8 mouse cellular contexts compared by ENCODE assay signal in the genomic region with DNA sequence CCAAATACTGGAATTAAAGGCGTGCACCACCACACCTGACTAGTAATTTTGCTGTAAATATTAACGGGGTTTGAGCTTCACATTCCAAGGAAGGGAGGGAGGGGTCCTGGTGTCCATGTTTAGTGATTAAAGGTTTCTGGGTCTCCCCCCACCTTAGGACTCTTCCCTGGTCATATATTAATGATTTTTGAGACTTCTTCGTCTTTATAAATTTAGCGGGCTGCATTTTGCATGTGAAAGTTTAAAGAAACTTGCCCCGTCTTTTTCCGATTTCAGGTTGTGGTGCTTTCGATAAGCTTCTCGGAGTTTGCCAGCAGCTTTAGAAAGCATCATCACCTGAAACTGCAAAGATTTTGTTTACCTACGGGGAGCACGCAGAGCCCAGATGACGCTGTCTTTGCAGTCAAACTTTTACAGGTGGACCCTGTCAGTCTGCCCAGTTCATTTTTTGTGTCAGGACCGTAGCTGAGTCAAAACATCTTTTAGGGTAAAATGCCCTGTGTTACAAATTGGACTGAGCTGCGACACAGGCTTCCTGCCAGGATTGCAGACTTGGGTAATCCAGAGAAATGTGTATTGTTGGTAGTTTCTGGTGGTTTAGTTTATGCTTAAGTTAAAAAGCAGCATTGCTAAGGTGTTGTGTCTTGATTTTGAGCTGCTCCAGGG. TPM values are rescaled to one million over a fixed set of nuclear protein-coding genes. Genes with fewer than 3 reads are reported as not detected.
DNase-seq lines count a peak whose midpoint lies in the region; ATAC-seq and TF ChIP-seq lines count a peak whose summit lies in the region.

No protein-coding gene starts in this region.

- peak overlapping the region; percentile 51 for H3K4me3 ChIP-seq in heart, adult 2 months
- H3K4me3 ChIP-seq in CH12.LX (replicated peaks in 1 of 3; ENCODE audit: low read depth in 2 of 3, low read length in 2 of 3, poor library complexity in 1 of 3) = peak overlapping the region in 2 of 3 experiments; percentile 48 to 61
- H3K4me3 ChIP-seq in forebrain, embryonic 12.5 days (replicated peaks) = peak overlapping the region; percentile 33
- H3K4me3 ChIP-seq in olfactory bulb, adult 2 months (ENCODE audit: insufficient read depth, low read depth, low read length) = peak overlapping the region; percentile 57

- H3K36me3 ChIP-seq in heart, adult 2 months (ENCODE audit: control insufficient read depth, insufficient read depth, low read length) = peaks cover 36% of the 10 kb centered on the region
- H3K36me3 ChIP-seq in CH12.LX (replicated peaks in 1 of 2; ENCODE audit: control insufficient read depth in 1 of 2, insufficient read depth in 1 of 2, low read length in 1 of 2) = peaks cover 9 to 40% of the 10 kb centered on the region in 2 experiments
- H3K36me3 ChIP-seq in forebrain, embryonic 12.5 days (replicated peaks) = peaks cover 29% of the 10 kb centered on the region

- no peak for TF ChIP-seq EP300 in heart, adult 2 months (IDR thresholded peaks at IDR 0.05; ENCODE audit: insufficient read depth, low read depth, low read length)
- no peak for TF ChIP-seq EP300 in CH12.LX (IDR thresholded peaks at IDR 0.05; ENCODE audit: low read length)

- no peaks in the 10 kb centered on the region for H3K9me3 ChIP-seq in CH12.LX (replicated peaks; ENCODE audit: low read length)
- H3K9me3 ChIP-seq in forebrain, embryonic 12.5 days = no peaks in the 10 kb centered on the region

- no peaks in the 10 kb centered on the region for H3K27me3 ChIP-seq in heart, adult 2 months (ENCODE audit: control insufficient read depth, insufficient read depth, low read length)
- no peaks in the 10 kb centered on the region for H3K27me3 ChIP-seq in CH12.LX (replicated peaks)
- no peaks in the 10 kb centered on the region for H3K27me3 ChIP-seq in forebrain, embryonic 12.5 days

- H3K27ac ChIP-seq in heart, adult 2 months = peak overlapping the region; percentile 48
- no peak overlapping the region for H3K27ac ChIP-seq in CH12.LX (ENCODE audit: insufficient read depth, low read depth)
- no peak overlapping the region for H3K27ac ChIP-seq in forebrain, embryonic 12.5 days
- H3K27ac ChIP-seq in olfactory bulb, adult 2 months (ENCODE audit: insufficient read depth, low read depth, low read length) = peak overlapping the region; percentile 59

- H3K79me2 ChIP-seq in heart, adult 2 months (replicated peaks; ENCODE audit: control insufficient read depth, insufficient read depth, low read length) = peaks cover 8% of the 10 kb centered on the region; the same call in 1 of the 2 replicates
- peaks cover 70% of the 10 kb centered on the region for H3K79me2 ChIP-seq in CH12.LX (replicated peaks; ENCODE audit: control insufficient read depth, extremely low read depth, insufficient read depth, poor library complexity, severe bottlenecking)

- peaks cover 8% of the 10 kb centered on the region for H3K4me1 ChIP-seq in heart, adult 2 months (ENCODE audit: control insufficient read depth, insufficient read depth, low read length)
- H3K4me1 ChIP-seq in CH12.LX (ENCODE audit: control insufficient read depth in 1 of 2, insufficient read depth in 2 of 2) = peaks cover 14 to 51% of the 10 kb centered on the region in 2 experiments
- peaks cover 51% of the 10 kb centered on the region for H3K4me1 ChIP-seq in forebrain, embryonic 12.5 days
- H3K4me1 ChIP-seq in olfactory bulb, adult 2 months (ENCODE audit: control insufficient read depth, insufficient read depth, low read length) = peaks cover 8% of the 10 kb centered on the region

- no peak for TF ChIP-seq RAD21 in CH12.LX (IDR thresholded peaks at IDR 0.05; ENCODE audit: low read depth, low read length)

- WGBS in heart, adult 2 months = 50% methylated on average over 13 of the region's 13 CpGs
- WGBS in forebrain, embryonic 12.5 days = 89% methylated on average over 13 of the region's 13 CpGs
- 10% methylated on average over 13 of the region's 13 CpGs for WGBS in olfactory bulb, adult 2 months

- peak; percentile 24 to 30 for DNase-seq in heart, adult 2 months
- DNase-seq in heart, postnatal 10 days = no peak
- DNase-seq in CH12.LX (ENCODE audit: extremely low read depth) = no peak
- DNase-seq in kidney, postnatal 25 days = peak; percentile 46 to 49
- no peak for DNase-seq in embryo, embryonic 11 days

- peak overlapping the region; percentile 88 for H3K4me2 ChIP-seq in CH12.LX (ENCODE audit: insufficient read depth, low read depth, poor library complexity, severe bottlenecking)
- peak overlapping the region; percentile 70 for H3K4me2 ChIP-seq in forebrain, embryonic 12.5 days

- TF ChIP-seq CTCF in heart, adult 2 months (IDR thresholded peaks at IDR 0.05) = no peak
- TF ChIP-seq CTCF in CH12.LX (conservative IDR thresholded peaks at IDR 0.05 in 1 of 2, IDR thresholded peaks at IDR 0.05 in 1 of 2; ENCODE audit: low read depth in 2 of 2, low read length in 2 of 2) = no peak
- no peak for TF ChIP-seq CTCF in olfactory bulb, adult 2 months (IDR thresholded peaks at IDR 0.05; ENCODE audit: insufficient read depth, low read depth, low read length)

- no peak for ATAC-seq in forebrain, embryonic 12.5 days (ENCODE audit: low FRiP score)
- no peak for ATAC-seq in frontal cortex, adult (ENCODE audit: low TSS enrichment)

- in situ Hi-C loops in CH12.LX (cut with MboI; ENCODE audit: low pct_ligation_motif_present, low pct_unique_long_range_greater_than_20kb, low sequenced_read_pairs) = loop anchor here (10.0 to 25.0 kb wide), 4 partner anchors 103 to 690 kb away; no protein-coding TSS in a partner anchor

- dilution Hi-C loops in CH12.LX (cut with MboI; ENCODE audit: extremely low pct_ligation_motif_present, extremely low pct_unique_long_range_greater_than_20kb, low sequenced_read_pairs) = no loop called here

- H3K9ac ChIP-seq in heart, adult 2 months (ENCODE audit: low read depth, low read length) = peak overlapping the region; percentile 62
- peak overlapping the region; percentile 54; the same call in 1 of the 2 replicates for H3K9ac ChIP-seq in CH12.LX (ENCODE audit: insufficient read depth, low read depth)
- H3K9ac ChIP-seq in forebrain, embryonic 12.5 days = peak overlapping the region; percentile 7; the same call in 1 of the 2 replicates

- intact Hi-C loops in heart, adult 2 months (cut with DNase I) = loop anchor here (5.0 kb wide), 2 partner anchors 65 to 240 kb away; no protein-coding TSS in a partner anchor
- intact Hi-C loops in heart, postnatal 10 days (cut with DNase I) = loop anchor here (5.0 kb wide), 2 partner anchors 130 to 540 kb away; no protein-coding TSS in a partner anchor

- TF ChIP-seq POLR2A in heart, adult 2 months (IDR thresholded peaks at IDR 0.05; ENCODE audit: insufficient read depth, low read depth, low read length) = no peak
- no peak for TF ChIP-seq POLR2A in CH12.LX (IDR thresholded peaks at IDR 0.05; ENCODE audit: low read depth, low read length)
- no peak for TF ChIP-seq POLR2A in olfactory bulb, adult 2 months (IDR thresholded peaks at IDR 0.05; ENCODE audit: insufficient read depth, low read depth, low read length)

TF ChIP-seq in CH12.LX, 34 proteins besides CTCF, POLR2A, EP300 and RAD21:
- TF ChIP-seq ZMIZ1 (IDR thresholded peaks at IDR 0.05; ENCODE audit: low read depth, low read length) (no peak), NELFE (IDR thresholded peaks at IDR 0.05; ENCODE audit: low read depth, low read length) (no peak), MEF2A (IDR thresholded peaks at IDR 0.05; ENCODE audit: borderline replicate concordance, low read depth, low read length) (no peak), CHD2 (IDR thresholded peaks at IDR 0.05; ENCODE audit: low read length) (no peak), PAX5 (IDR thresholded peaks at IDR 0.05; ENCODE audit: low read length) (no peak), POLR2AphosphoS2 (IDR thresholded peaks at IDR 0.05; ENCODE audit: low read depth, low read length) (no peak), ZKSCAN1 (IDR thresholded peaks at IDR 0.05; ENCODE audit: borderline replicate concordance, low read depth, low read length) (no peak)

RNA-seq across cellular contexts. Expression of gene Btg1, which starts 5.3 kb away (rescaled TPM):
- 10 to 100 TPM; 28.5 to 45.2 TPM for total RNA-seq in heart, adult 2 months (2021)
- polyA plus RNA-seq in heart, adult 2 months (2012; rRNA removed) = 10.4 and 11.7 TPM in 2 replicates
- 10 to 100 TPM; 55.0 to 81.0 TPM for total RNA-seq in heart, postnatal 10 days (2021)
- 17.7 and 25.1 TPM in 2 replicates for total RNA-seq in CH12.LX (2012; rRNA removed)
- total RNA-seq in CH12.LX (2014; rRNA removed) = 15.5 and 15.8 TPM in 2 replicates
- polyA plus RNA-seq in CH12.LX (2012; ENCODE audit: insufficient read length, low read depth) = 16.8 and 20.5 TPM in 2 replicates
- 46.2 and 49.5 TPM in 2 replicates for polyA plus RNA-seq in forebrain, embryonic 12.5 days (2016; fragmentation: Nextera tagmentation; extraction: Ambion mirVana)
- polyA plus RNA-seq in olfactory bulb, adult 2 months (2012; ENCODE audit: insufficient read depth, insufficient read length, low replicate concordance, missing spikeins) = 101 TPM in 1 of 2 replicates, not detected in the other

Comparison
In these comparisons a context has a peak if more than half of its experiments do, and no peak if none do; other contexts are left out.
1. DNase-seq: peak in heart, adult 2 months (2 of 2) and kidney, postnatal 25 days (2 of 2); none in heart, postnatal 10 days (0 of 2), CH12.LX (single experiment) and embryo, embryonic 11 days (single experiment).
2. H3K27ac ChIP-seq: peak in heart, adult 2 months (single experiment) and olfactory bulb, adult 2 months (single experiment); none in CH12.LX (single experiment) and forebrain, embryonic 12.5 days (single experiment).
3. H3K9ac ChIP-seq: peak in every context shown above with its lines; median percentile 62 in heart, adult 2 months; 54 in CH12.LX; 7 in forebrain, embryonic 12.5 days.
4. Peak in every context shown above with its lines, with median percentiles within 50 percentile points of each other: H3K4me3 ChIP-seq.